Mouse (Mus musculus) stomach, postnatal 0 days (tissue): Measurements from ENCODE around the gene Ccr2. TPM values are rescaled to one million over a fixed set of nuclear protein-coding genes. Genes with fewer than 3 reads are reported as not detected.

Experiments used
- ATAC-seq: fragments of 200-750 bp; cut with Nextera tagmentation; 2 replicates; pipeline ENCODE4 v1.8.0; 2017; ENCODE audit not compliant: low FRiP score, low TSS enrichment
- DNase-seq: peaks from one replicate; pipeline ENCODE4 v3.0.0-alpha.2; 2016; ENCODE audit warnings: low spot score
- H3K27ac ChIP-seq: fragments of 300-500 bp; sonication (generic); replicated peaks from 2 replicates; pipeline ENCODE4 v1.5.1; 2014; ENCODE audit warnings: mild to moderate bottlenecking, control low read depth
- H3K27me3 ChIP-seq: fragments of 300-500 bp; sonication (generic); 2 replicates; pipeline ENCODE4 v1.6.1; 2014; ENCODE audit warnings: low read length; ENCODE audit not compliant: control insufficient read depth, insufficient read depth
- H3K36me3 ChIP-seq: fragments of 300-500 bp; sonication (generic); 2 replicates; pipeline ENCODE4 v1.6.1; 2014; ENCODE audit warnings: low read length, mixed read lengths; ENCODE audit not compliant: control insufficient read depth, insufficient read depth
- H3K4me1 ChIP-seq: fragments of 300-500 bp; sonication (generic); replicated peaks from 2 replicates; pipeline ENCODE4 v1.6.1; 2014; ENCODE audit warnings: antibody characterized with exemption; ENCODE audit not compliant: control insufficient read depth, insufficient read depth
- H3K4me2 ChIP-seq: fragments of 300-500 bp; sonication (generic); replicated peaks from 2 replicates; pipeline ENCODE4 v1.6.1; 2014; ENCODE audit warnings: low read depth, mild to moderate bottlenecking, control low read depth, moderate library complexity
- H3K4me3 ChIP-seq: fragments of 300-500 bp; sonication (generic); 2 replicates; pipeline ENCODE4 v1.5.1; 2014; ENCODE audit warnings: low read depth, low read length, control low read depth
- H3K9ac ChIP-seq: fragments of 300-500 bp; sonication (generic); 2 replicates; pipeline ENCODE4 v1.6.1; 2014; ENCODE audit warnings: mild to moderate bottlenecking, low read length, control low read depth, mixed read lengths
- H3K9me3 ChIP-seq: fragments of 300-500 bp; sonication (generic); 2 replicates; pipeline ENCODE4 v1.6.1; 2016; ENCODE audit warnings: low read length; ENCODE audit not compliant: control insufficient read depth
- CTCF ChIP-seq: IDR thresholded peaks from 2 replicates; pipeline ENCODE4 v1.5.1; 2016; ENCODE audit warnings: antibody characterized with exemption, low read depth, mild to moderate bottlenecking, moderate library complexity
- EP300 ChIP-seq: optimal IDR thresholded peaks from 2 replicates; pipeline ENCODE3; 2016; ENCODE audit warnings: antibody characterized with exemption
- WGBS: fragments of 180-500 bp; shearing (Covaris S2); extraction: QIAGEN DNeasy Blood & Tissue Kit; methylation state at CpG from one replicate; pipeline ENCODE4 v1.1.7; 2014; 5-methylcytosine and 5-hydroxymethylcytosine counted together
- polyA plus RNA-seq: library from polyadenylated mRNA; unstranded; fragments of >200 nt; fragmentation: Nextera tagmentation; extraction: Ambion mirVana; gene quantifications from 2 replicates; pipeline ENCODE4 v1.2.1, GENCODE M21; 2015

The Ccr2 gene
- polyA plus RNA-seq, 1 experiment from 2014 or later = 1.2 TPM

DNA sequence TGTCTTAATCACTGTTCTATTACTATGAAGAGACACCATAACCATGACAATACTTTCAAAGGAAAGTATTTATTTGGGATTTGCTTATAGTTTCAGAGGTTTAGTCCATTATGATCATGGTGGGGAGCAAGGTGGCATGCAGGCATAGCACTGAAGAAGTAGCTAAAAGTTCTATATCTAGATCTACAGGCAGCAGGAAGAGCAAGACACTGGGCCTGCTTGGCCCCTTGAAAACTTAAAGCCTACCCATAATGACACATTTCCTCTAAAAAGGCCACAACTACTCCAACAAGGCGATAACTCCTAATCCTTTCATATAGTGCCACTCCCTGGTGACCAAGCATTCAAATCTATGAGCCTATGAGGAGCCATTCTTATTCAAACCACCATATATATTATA lies 10.2 kb downstream of the Ccr2 start:
- H3K4me1 ChIP-seq = no peaks in the 10 kb centered on the region
- WGBS = 62% methylated on average over 1 of the region's 1 CpGs

DNA sequence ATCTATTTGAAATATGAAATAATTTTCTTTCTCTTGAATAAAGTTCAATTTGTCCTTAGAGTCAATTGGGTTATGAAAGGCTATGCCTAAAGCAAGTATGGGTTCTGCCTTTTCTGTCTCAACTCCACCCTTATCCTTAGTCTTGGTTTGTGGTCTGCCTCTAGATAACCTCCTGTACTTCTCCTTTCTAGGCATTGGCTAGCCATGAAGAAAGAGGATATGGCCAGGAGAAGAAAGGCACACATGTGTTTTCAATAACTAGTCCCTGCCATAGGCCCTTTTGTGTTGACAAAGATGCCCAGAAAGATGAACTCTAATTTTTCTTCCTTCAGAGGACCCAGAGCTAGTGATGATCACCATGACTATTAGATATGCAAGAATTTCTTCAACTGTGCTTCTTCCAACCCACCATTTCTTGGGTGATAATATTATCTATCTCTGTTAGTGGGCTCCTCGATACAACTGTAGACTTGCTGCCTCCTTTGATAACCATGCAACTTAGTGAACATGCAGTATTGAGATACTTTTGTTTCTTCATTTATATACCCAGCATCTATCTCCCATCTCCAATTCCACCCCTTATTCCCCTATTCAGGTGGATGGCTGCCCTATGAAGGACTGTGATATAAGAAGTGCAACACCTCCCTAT lies 11.0 kb downstream of the Ccr2 start:
- Histone ChIP-seq H3K36me3 (no peaks in the 10 kb centered on the region), H3K9me3 (no peaks in the 10 kb centered on the region), H3K4me3 (no peak overlapping the region), H3K4me2 (no peak overlapping the region), H3K27ac (no peak overlapping the region), H3K27me3 (no peaks in the 10 kb centered on the region), H3K9ac (no peak overlapping the region), H3K4me1 (no peaks in the 10 kb centered on the region)
- ATAC-seq (no peak), DNase-seq (no peak)
- TF ChIP-seq CTCF (no peak), EP300 (no peak)
- 89% methylated on average over 1 of the region's 1 CpGs for WGBS

More for the DNA sequence above, 10.2 kb downstream of the Ccr2 start:
- H3K4me3 ChIP-seq = no peak overlapping the region
- ATAC-seq = no peak
- no peak overlapping the region for H3K27ac ChIP-seq
- H3K9me3 ChIP-seq = no peaks in the 10 kb centered on the region
- H3K4me2 ChIP-seq = no peak overlapping the region
- H3K36me3 ChIP-seq = no peaks in the 10 kb centered on the region
- TF ChIP-seq CTCF = no peak
- no peak for TF ChIP-seq EP300
- no peaks in the 10 kb centered on the region for H3K27me3 ChIP-seq
- no peak overlapping the region for H3K9ac ChIP-seq
- DNase-seq = no peak

GRCm38 (mm10) chr9:124113777-124114176 lies 12.0 kb downstream of the Ccr2 start:
- no peaks in the 10 kb centered on the region for H3K36me3 ChIP-seq
- 71% methylated on average over 1 of the region's 1 CpGs for WGBS
- no peak overlapping the region for H3K4me2 ChIP-seq
- no peaks in the 10 kb centered on the region for H3K9me3 ChIP-seq
- H3K9ac ChIP-seq = no peak overlapping the region
- H3K27ac ChIP-seq = no peak overlapping the region
- no peak for TF ChIP-seq EP300
- no peak for TF ChIP-seq CTCF
- no peaks in the 10 kb centered on the region for H3K4me1 ChIP-seq
- no peak for ATAC-seq
- DNase-seq = no peak
- no peak overlapping the region for H3K4me3 ChIP-seq
- H3K27me3 ChIP-seq = no peaks in the 10 kb centered on the region

- ATAC-seq (no peak), DNase-seq (peak; percentile 34)
- Histone ChIP-seq H3K4me1 (no peaks in the 10 kb centered on the region), H3K9me3 (no peaks in the 10 kb centered on the region), H3K27ac (no peak overlapping the region), H3K4me3 (no peak overlapping the region), H3K27me3 (no peaks in the 10 kb centered on the region), H3K4me2 (no peak overlapping the region), H3K9ac (no peak overlapping the region), H3K36me3 (no peaks in the 10 kb centered on the region)
- TF ChIP-seq CTCF (peak; percentile 68), EP300 (no peak)
- 86% methylated on average over 1 of the region's 1 CpGs for WGBS
Observed at GRCm38 (mm10) chr9:124118489-124118888, 16.7 kb downstream of the Ccr2 start.

- Histone ChIP-seq H3K4me2 (no peak within 1 kb of the TSS), H3K27ac (no peak within 1 kb of the TSS), H3K9ac (no peak within 1 kb of the TSS), H3K9me3 (no peaks in the 10 kb centered on the region), H3K4me3 (no peak within 1 kb of the TSS), H3K27me3 (no peaks in the 10 kb centered on the region), H3K4me1 (no peaks in the 10 kb centered on the region), H3K36me3 (no peaks in the 10 kb centered on the region)
- DNase-seq = no peak
- ATAC-seq = no peak
- no peak for TF ChIP-seq CTCF
- TF ChIP-seq EP300 = no peak
- WGBS = 64% methylated on average over 3 of the region's 3 CpGs
Observed at GRCm38 (mm10) chr9:124121387-124122184, 19.8 kb downstream of the Ccr2 start, which contains the start of gene Ccr5. TSS of gene Ccr5 (plus strand) at chr9:124121543.

DNA sequence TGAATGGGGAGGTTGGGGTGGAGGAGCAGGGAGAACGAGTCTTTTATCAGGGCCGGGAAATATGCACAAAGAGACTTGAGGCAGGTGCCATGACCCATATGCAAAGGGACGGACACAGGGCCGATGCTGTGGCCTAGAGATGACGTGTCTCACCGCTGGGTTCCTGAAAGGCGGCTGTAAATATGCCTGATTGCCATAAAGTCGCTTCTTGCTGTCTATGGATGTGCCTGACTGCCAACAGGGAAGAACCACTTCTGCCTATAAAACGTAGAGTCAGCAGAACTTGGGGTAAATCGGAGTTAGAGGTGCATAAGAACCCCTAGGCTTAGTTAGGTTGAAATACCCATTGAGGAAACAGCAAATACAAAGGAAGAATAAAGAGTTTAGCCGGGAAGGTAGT lies 23.8 kb downstream of the Ccr2 start:
- Histone ChIP-seq H3K36me3 (no peaks in the 10 kb centered on the region), H3K4me1 (no peaks in the 10 kb centered on the region), H3K27me3 (no peaks in the 10 kb centered on the region), H3K9me3 (no peaks in the 10 kb centered on the region), H3K27ac (no peak overlapping the region; the same call in 1 of the 2 replicates), H3K9ac (no peak overlapping the region), H3K4me2 (no peak overlapping the region), H3K4me3 (no peak overlapping the region)
- ATAC-seq (peak; percentile 78), DNase-seq (peak; percentile 33)
- WGBS = 67% methylated on average over 11 of the region's 11 CpGs
- TF ChIP-seq CTCF (no peak), EP300 (no peak)
